Mouse (Mus musculus): ENCODE measurements around the gene Cadm1.

GRCm38 (mm10) chr9:47624565-47625520 lies 94.9 kb downstream of the Cadm1 start:
- TF ChIP-seq CTCF (IDR thresholded peaks at IDR 0.05; ENCODE audit: borderline replicate concordance, control insufficient read depth, extremely low read depth, insufficient read depth, low read length, poor library complexity) (no peak), POLR2A (IDR thresholded peaks at IDR 0.05; ENCODE audit: control insufficient read depth, extremely low read depth, insufficient read depth, low read length, poor library complexity) (no peak)

Data from thymus, adult 2 months (tissue).